Mouse (Mus musculus) bone marrow macrophage, adult 2 months (primary cell): ENCODE results near the gene March1.

Experiments used
- CTCF ChIP-seq: IDR thresholded peaks from 2 replicates; pipeline ENCODE4 v1.5.1; 2012; ENCODE audit warnings: low read depth, mild to moderate bottlenecking, low read length, moderate library complexity
- POLR2A ChIP-seq: IDR thresholded peaks from 2 replicates; pipeline ENCODE4 v1.6.1; 2012; ENCODE audit warnings: mild to moderate bottlenecking, low read depth, low read length, borderline replicate concordance

GRCm38 (mm10) chr8:66488556-66488955 is 870.9 kb downstream of the March1 start:
- TF ChIP-seq CTCF = no peak
- no peak for TF ChIP-seq POLR2A
